Mouse (Mus musculus) MEL (cell line): ENCODE measurements around the gene Nfkbil1.

Source experiments
- CHD1 ChIP-seq: IDR thresholded peaks from 2 replicates; pipeline ENCODE4 v1.6.1; 2012; ENCODE audit warnings: low read depth, mild to moderate bottlenecking, inconsistent platforms, low read length, improper control_type of control experiment
- CHD2 ChIP-seq: IDR thresholded peaks from 2 replicates; pipeline ENCODE4 v1.6.1; 2011; ENCODE audit warnings: low read length, improper control_type of control experiment
- CTCF ChIP-seq, 3 experiments: IDR thresholded peaks in 2 of 3; conservative IDR thresholded peaks in 1 of 3; 2 replicates each; pipeline ENCODE4 v1.5.1; 2011 to 2012; ENCODE audit warnings: low read length in 3 of 3, low read depth in 2 of 3, mild to moderate bottlenecking in 2 of 3, improper control_type of control experiment in 1 of 3, inconsistent platforms in 1 of 3, mixed read lengths in 1 of 3, moderate library complexity in 1 of 3; ENCODE audit not compliant: control insufficient read depth in 1 of 3, insufficient read depth in 1 of 3, poor library complexity in 1 of 3, severe bottlenecking in 1 of 3
- E2F4 ChIP-seq: IDR thresholded peaks from 2 replicates; pipeline ENCODE4 v1.6.1; 2011; ENCODE audit warnings: low read depth, low read length, improper control_type of control experiment, borderline replicate concordance
- EP300 ChIP-seq, 2 experiments: IDR thresholded peaks; 2 replicates each; pipeline ENCODE4 v1.6.1; 2011; ENCODE audit warnings: improper control_type of control experiment in 2 of 2, low read length in 2 of 2, low read depth in 1 of 2, mild to moderate bottlenecking in 1 of 2
- ETS1 ChIP-seq: IDR thresholded peaks from 2 replicates; pipeline ENCODE4 v1.6.1; 2012; ENCODE audit warnings: low read depth, mild to moderate bottlenecking, inconsistent platforms, low read length, improper control_type of control experiment, moderate library complexity
- JUND ChIP-seq: IDR thresholded peaks from 2 replicates; pipeline ENCODE4 v1.6.1; 2011; ENCODE audit warnings: low read depth, mild to moderate bottlenecking, improper control_type of control experiment, low read length
- MAX ChIP-seq: IDR thresholded peaks from 2 replicates; pipeline ENCODE4 v1.6.1; 2011; ENCODE audit warnings: low read length, improper control_type of control experiment
- MYC ChIP-seq: IDR thresholded peaks from 2 replicates; pipeline ENCODE4 v1.6.1; 2011; ENCODE audit warnings: low read depth, mild to moderate bottlenecking, low read length, improper control_type of control experiment, moderate library complexity
- POLR2A ChIP-seq, 2 experiments: IDR thresholded peaks; 2 replicates each; pipeline ENCODE4 v1.6.1; 2011 to 2012; ENCODE audit warnings: low read length in 2 of 2, mild to moderate bottlenecking in 2 of 2, control low read depth in 1 of 2, improper control_type of control experiment in 1 of 2, low read depth in 1 of 2, moderate library complexity in 1 of 2; ENCODE audit not compliant: control insufficient read depth in 1 of 2, insufficient read depth in 1 of 2, poor library complexity in 1 of 2
- POLR2AphosphoS2 ChIP-seq: IDR thresholded peaks from 2 replicates; pipeline ENCODE4 v1.6.1; 2011; ENCODE audit warnings: low read length, improper control_type of control experiment
- RCOR1 ChIP-seq: IDR thresholded peaks from 2 replicates; pipeline ENCODE4 v1.6.1; 2012; ENCODE audit warnings: low read depth, mild to moderate bottlenecking, inconsistent platforms, low read length, improper control_type of control experiment
- TBP ChIP-seq: IDR thresholded peaks from 2 replicates; pipeline ENCODE4 v1.8.0; 2011; ENCODE audit warnings: low read depth, low read length, improper control_type of control experiment
- ZC3H11A ChIP-seq: IDR thresholded peaks from 2 replicates; pipeline ENCODE4 v1.6.1; 2012; ENCODE audit warnings: low read depth, mild to moderate bottlenecking, inconsistent platforms, low read length, improper control_type of control experiment

DNA sequence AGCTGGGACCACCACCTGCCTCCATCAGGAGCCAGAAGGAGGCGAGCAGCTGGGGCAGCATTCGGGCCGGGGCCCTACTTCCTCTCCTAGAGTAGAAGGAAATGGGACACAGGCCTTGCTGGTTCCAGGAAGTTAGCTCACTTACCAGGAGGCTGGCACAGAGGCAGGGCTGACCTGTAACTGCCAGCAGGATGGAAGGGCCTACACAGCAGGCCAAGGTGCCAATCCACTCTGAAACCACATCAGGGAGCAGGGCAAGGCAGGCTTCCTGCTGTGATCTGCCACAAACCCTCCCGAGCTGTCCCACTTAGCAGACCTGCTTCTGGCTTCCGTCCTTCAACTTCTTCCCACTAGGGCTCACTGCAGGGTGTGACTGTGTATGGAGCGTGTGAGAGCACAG is 13.3 kb downstream of the Nfkbil1 start:
- TF ChIP-seq CTCF (IDR thresholded peaks at IDR 0.05 in 2 of 3, conservative IDR thresholded peaks at IDR 0.05 in 1 of 3; ENCODE audit: control insufficient read depth in 1 of 3, insufficient read depth in 1 of 3, low read depth in 2 of 3, low read length in 3 of 3, poor library complexity in 1 of 3, severe bottlenecking in 1 of 3) = no peak
- no peak for TF ChIP-seq MYC
- no peak for TF ChIP-seq RCOR1
- TF ChIP-seq ETS1 = no peak
- TF ChIP-seq E2F4 = no peak
- TF ChIP-seq CHD1 = no peak
- TF ChIP-seq EP300 (IDR thresholded peaks at IDR 0.05; ENCODE audit: low read depth in 1 of 2, low read length in 2 of 2) = no peak
- TF ChIP-seq JUND = no peak
- no peak for TF ChIP-seq MAX
- TF ChIP-seq TBP = no peak
- TF ChIP-seq CHD2 = no peak
- TF ChIP-seq POLR2A (IDR thresholded peaks at IDR 0.05; ENCODE audit: control insufficient read depth in 1 of 2, insufficient read depth in 1 of 2, low read depth in 1 of 2, low read length in 2 of 2, poor library complexity in 1 of 2) = no peak
- TF ChIP-seq POLR2AphosphoS2 = no peak
- TF ChIP-seq ZC3H11A = no peak
